Mouse (Mus musculus) midbrain, embryonic 12.5 days (tissue): ENCODE data around the gene Kxd1. TPM values are rescaled to one million over a fixed set of nuclear protein-coding genes. Genes with fewer than 3 reads are reported as not detected.
"Not testable (repeated sequence)": the region's sequence is repeated elsewhere in the genome, so short reads cannot be mapped to it uniquely, and the experiment has no call there.

Experiments used
- ATAC-seq: fragments of 200-750 bp; cut with Nextera tagmentation; 2 replicates; pipeline ENCODE4 v1.8.0; 2017; ENCODE audit warnings: low read depth, moderate TSS enrichment, moderate library complexity; ENCODE audit not compliant: low FRiP score
- H3K27ac ChIP-seq: fragments of 300-500 bp; sonication (generic); replicated peaks from 2 replicates; pipeline ENCODE4 v1.5.1; 2016; ENCODE audit warnings: mild to moderate bottlenecking
- H3K27me3 ChIP-seq: fragments of 300-500 bp; sonication (generic); 2 replicates; pipeline ENCODE4 v1.6.1; 2016; ENCODE audit warnings: mild to moderate bottlenecking
- H3K36me3 ChIP-seq: fragments of 300-500 bp; sonication (generic); 2 replicates; pipeline ENCODE4 v1.6.1; 2016
- H3K4me1 ChIP-seq: fragments of 300-500 bp; sonication (generic); 2 replicates; pipeline ENCODE4 v1.6.1; 2016
- H3K4me2 ChIP-seq: fragments of 300-500 bp; sonication (generic); replicated peaks from 2 replicates; pipeline ENCODE4 v1.6.1; 2016; ENCODE audit warnings: mild to moderate bottlenecking, moderate library complexity
- H3K4me3 ChIP-seq: fragments of 300-500 bp; sonication (generic); 2 replicates; pipeline ENCODE4 v1.5.1; 2016; ENCODE audit warnings: mild to moderate bottlenecking
- H3K9ac ChIP-seq: fragments of 300-500 bp; sonication (generic); replicated peaks from 2 replicates; pipeline ENCODE4 v1.6.1; 2016; ENCODE audit warnings: mild to moderate bottlenecking, moderate library complexity
- H3K9me3 ChIP-seq: fragments of 300-500 bp; sonication (generic); 2 replicates; pipeline ENCODE4 v1.6.1; 2016; ENCODE audit warnings: mild to moderate bottlenecking
- WGBS: fragments of 180-500 bp; shearing (Covaris S2); methylation state at CpG from one replicate; pipeline ENCODE4 v1.1.7; 2016; 5-methylcytosine and 5-hydroxymethylcytosine counted together
- polyA plus RNA-seq: library from polyadenylated mRNA; unstranded; fragments of >200 nt; fragmentation: Nextera tagmentation; extraction: Ambion mirVana; gene quantifications from 2 replicates; pipeline ENCODE4 v1.2.1, GENCODE M21; 2016

Kxd1 gene
- polyA plus RNA-seq, 1 experiment from 2014 or later = 52.1 TPM

- peaks cover 26% of the 10 kb centered on the region for H3K4me1 ChIP-seq
- H3K27ac ChIP-seq = peak overlapping the region; percentile 91
- WGBS = 38% methylated on average over 13 of the region's 13 CpGs
- peaks cover 39% of the 10 kb centered on the region for H3K36me3 ChIP-seq
- H3K27me3 ChIP-seq = no peaks in the 10 kb centered on the region
- H3K4me2 ChIP-seq = peak overlapping the region; percentile 65
- peak overlapping the region; percentile 84 for H3K4me3 ChIP-seq
- no peaks in the 10 kb centered on the region for H3K9me3 ChIP-seq
- H3K9ac ChIP-seq = peak overlapping the region; percentile 93
- no peak for ATAC-seq
Observed at GRCm38 (mm10) chr8:70528182-70528797, 534 bp upstream of the Kxd1 start.

- peak overlapping the region; percentile 93 for H3K9ac ChIP-seq
- peak overlapping the region; percentile 84 for H3K4me3 ChIP-seq
- H3K9me3 ChIP-seq = no peaks in the 10 kb centered on the region
- H3K27me3 ChIP-seq = no peaks in the 10 kb centered on the region
- peak overlapping the region; percentile 65 for H3K4me2 ChIP-seq
- peaks cover 27% of the 10 kb centered on the region for H3K36me3 ChIP-seq
- whole genome bisulfite sequencing = 5% methylated on average over 8 of the region's 8 CpGs
- H3K27ac ChIP-seq = peak overlapping the region; percentile 91; the same call in 1 of the 2 replicates
- ATAC-seq = no peak
- peaks cover 31% of the 10 kb centered on the region for H3K4me1 ChIP-seq
Observed at GRCm38 (mm10) chr8:70527111-70527511, 645 bp downstream of the Kxd1 start.

DNA sequence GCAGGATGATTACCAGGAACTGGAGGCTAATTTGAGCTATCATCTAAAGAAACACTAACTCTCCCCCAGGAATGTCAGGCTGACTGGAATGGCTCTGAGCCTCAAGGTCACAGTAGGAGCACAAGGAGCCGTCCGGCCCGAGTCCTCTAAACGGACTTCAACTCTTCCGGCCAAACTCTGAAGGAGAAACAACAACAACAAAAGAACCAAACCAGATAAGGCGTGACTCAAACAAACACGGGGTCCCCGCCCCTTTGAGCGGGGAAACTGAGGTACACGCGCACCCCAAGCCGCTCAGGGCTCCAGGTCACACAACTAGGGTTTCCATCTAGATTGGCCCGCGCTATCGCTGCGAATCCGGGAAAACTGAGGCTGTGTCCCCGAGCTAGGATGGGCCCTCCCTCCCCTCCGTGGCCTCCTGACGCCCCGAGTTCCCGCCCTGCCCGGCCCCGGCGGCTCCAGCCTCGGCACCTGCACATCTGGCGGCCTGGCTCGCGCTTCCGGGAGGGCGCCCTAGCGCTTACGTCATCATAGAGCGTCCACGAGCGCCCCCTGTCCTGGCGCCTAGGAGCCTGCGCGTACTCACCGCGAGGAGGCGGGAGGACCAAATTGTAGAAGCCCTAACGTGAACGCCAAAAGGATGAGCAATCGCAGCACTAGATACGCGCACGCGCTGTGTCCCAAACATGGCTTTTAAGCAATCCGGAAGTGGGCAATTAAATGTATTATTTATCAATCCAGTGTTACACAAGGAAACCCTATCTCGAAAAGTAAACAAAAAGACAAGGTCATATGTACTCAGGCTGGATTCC lies 5.0 kb downstream of the Kxd1 start:
- under 1% methylated on average over 51 of the region's 51 CpGs for WGBS
- peaks cover 21% of the 10 kb centered on the region for H3K4me1 ChIP-seq
- peaks cover 18% of the 10 kb centered on the region for H3K36me3 ChIP-seq
- H3K27me3 ChIP-seq = no peaks in the 10 kb centered on the region
- peak overlapping the region; percentile 83 for H3K27ac ChIP-seq
- peak; percentile 83 for ATAC-seq
- H3K4me2 ChIP-seq = peak overlapping the region; percentile 67
- peak overlapping the region; percentile 87 for H3K9ac ChIP-seq
- peak overlapping the region; percentile 78 for H3K4me3 ChIP-seq
- no peaks in the 10 kb centered on the region for H3K9me3 ChIP-seq

DNA sequence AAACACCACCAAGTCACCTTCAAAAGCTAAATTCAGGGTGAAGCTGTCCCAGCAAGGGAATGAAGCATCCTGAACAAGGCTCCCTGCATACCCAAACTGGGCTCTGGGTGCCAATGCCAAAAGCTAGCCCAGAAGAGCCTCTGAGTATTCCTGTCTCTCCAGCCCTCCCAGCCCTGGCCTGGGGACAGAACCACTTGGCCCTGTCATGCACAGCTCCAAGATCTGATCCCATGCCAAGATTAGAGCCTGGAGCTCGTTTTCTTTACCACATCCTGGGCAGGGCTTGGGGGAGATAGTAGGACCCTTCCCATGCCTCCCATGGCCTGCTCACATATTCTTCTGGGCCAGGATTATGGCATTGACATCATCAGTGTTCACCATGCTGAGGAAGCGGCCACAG lies 8.2 kb downstream of the Kxd1 start:
- no peak for ATAC-seq
- Histone ChIP-seq H3K4me3 (no peak overlapping the region), H3K9ac (no peak overlapping the region), H3K4me2 (no peak overlapping the region), H3K27me3 (no peaks in the 10 kb centered on the region), H3K4me1 (peaks cover 12% of the 10 kb centered on the region), H3K9me3 (no peaks in the 10 kb centered on the region), H3K36me3 (peaks cover 29% of the 10 kb centered on the region), H3K27ac (no peak overlapping the region)
- 76% methylated on average over 2 of the region's 2 CpGs for WGBS

DNA sequence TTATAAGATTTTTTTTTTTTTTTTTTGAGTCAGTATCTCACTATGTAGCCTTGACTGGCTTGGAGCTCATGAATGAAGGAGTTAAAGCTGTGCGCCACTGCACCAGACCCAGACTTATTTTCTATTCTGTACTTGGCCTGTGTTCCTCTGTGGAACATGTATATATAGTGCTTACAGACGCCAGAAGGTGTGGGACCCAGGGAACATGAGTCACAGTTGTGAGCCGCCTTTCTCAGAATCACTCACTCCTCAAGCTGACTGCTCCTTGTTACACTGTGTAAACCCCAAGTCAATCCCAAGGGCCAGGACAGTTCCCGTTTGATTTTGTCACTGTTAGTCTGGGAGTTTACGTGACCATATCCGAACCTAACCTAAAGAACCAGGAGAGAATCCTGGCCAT lies 8.7 kb downstream of the Kxd1 start:
- no peak for ATAC-seq
- Histone ChIP-seq H3K27ac (no peak overlapping the region), H3K4me1 (peaks cover 12% of the 10 kb centered on the region), H3K36me3 (peaks cover 33% of the 10 kb centered on the region), H3K9ac (no peak overlapping the region), H3K4me2 (no peak overlapping the region), H3K4me3 (no peak overlapping the region), H3K27me3 (no peaks in the 10 kb centered on the region), H3K9me3 (no peaks in the 10 kb centered on the region)
- 94% methylated on average over 6 of the region's 6 CpGs for WGBS

DNA sequence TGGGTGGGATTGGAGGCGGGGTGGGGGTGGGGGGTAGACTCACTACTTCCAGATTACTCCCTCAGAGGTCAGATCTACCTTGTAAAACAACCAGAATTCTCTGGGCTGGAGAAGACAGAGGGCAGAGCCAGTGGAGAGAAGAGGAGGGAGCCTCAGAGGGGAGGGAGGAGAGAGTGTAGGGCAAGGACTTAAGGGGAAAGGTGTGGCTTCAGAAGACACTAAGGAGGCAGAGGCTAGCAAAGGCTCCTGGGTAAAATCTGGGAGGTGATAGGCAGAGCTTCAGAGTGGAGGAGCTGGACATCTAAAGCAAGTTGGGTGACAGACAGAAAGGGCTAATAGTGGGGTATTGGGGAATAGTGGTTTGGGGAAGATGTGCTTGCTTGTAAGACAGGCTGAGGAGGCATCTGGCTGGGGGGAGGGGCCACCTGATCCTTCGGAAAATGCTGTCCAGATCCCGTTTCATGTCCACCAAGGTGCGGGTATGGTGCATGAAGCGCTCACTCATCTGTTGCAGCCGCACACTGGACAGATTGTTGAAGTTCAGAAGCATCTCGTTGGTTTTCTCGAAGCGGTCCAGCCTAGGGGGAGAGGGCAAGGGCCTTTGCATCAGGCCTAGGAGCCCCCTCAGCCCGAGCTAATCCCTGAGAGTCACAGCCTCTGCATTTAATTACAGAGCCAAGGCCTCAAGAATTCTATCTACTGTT lies 9.7 kb downstream of the Kxd1 start:
- Histone ChIP-seq H3K36me3 (peaks cover 40% of the 10 kb centered on the region), H3K4me3 (no peak overlapping the region), H3K9ac (no peak overlapping the region), H3K9me3 (no peaks in the 10 kb centered on the region), H3K4me2 (no peak overlapping the region), H3K4me1 (peaks cover 9% of the 10 kb centered on the region), H3K27ac (no peak overlapping the region), H3K27me3 (no peaks in the 10 kb centered on the region)
- no peak for ATAC-seq
- WGBS = 66% methylated on average over 10 of the region's 10 CpGs

DNA sequence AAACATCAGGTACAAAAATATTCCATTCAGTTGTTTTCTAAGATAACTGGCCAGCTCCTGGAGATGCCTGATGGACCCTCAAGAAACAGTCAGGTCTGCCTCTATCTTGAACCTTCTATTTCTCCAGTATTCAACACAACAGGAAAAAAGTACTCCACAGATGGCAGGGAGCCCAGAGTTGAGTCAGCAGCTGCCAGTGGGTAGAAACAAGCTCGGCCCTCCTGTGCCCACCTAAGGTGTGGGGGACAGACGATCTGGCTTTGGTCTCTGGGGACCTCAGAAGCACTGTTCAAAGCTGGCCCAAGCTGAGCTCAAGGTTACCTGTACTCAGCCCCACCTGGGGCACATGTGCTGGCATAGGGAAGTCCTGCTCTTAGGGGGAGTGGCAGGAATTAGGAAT lies 14.3 kb downstream of the Kxd1 start:
- Histone ChIP-seq H3K4me1 (peaks cover 18% of the 10 kb centered on the region), H3K4me3 (no peak overlapping the region), H3K9ac (no peak overlapping the region), H3K9me3 (no peaks in the 10 kb centered on the region), H3K4me2 (no peak overlapping the region), H3K36me3 (peaks cover 45% of the 10 kb centered on the region), H3K27ac (no peak overlapping the region), H3K27me3 (no peaks in the 10 kb centered on the region)
- ATAC-seq = no peak
- WGBS = 83% methylated on average over 2 of the region's 2 CpGs

DNA sequence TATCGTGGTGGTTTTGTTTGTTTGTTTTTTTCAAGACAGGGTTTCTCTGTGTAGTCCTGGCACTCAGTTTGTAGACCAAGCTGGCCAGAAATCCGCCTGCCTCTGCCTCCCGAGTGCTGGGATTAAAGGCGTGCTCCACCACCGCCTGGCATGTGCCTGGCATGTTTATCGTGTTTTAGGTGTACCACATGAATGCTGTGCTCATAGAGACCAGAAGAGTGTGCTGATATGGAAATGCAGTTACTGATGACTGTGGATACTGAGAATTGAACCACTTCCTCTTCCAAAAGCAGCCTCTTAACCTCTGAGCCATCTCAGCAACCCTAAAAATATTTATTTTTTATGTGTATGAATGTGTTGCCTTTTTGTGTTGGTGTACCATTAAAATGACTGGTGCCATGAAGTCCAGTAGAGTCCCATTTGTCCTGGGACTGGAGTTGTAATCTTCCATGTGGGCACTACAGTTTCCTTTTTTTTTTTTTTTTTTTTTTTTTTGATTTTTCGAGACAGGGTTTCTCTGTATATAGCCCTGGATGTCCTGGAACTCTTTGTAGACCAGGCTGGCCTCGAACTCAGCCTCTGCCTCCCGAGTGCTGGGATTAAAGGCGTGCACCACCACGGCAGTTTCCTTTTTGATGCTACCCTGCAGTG lies 15.4 kb downstream of the Kxd1 start:
- H3K27ac ChIP-seq = no peak overlapping the region
- no peak overlapping the region for H3K4me3 ChIP-seq
- H3K4me1 ChIP-seq = peaks cover 19% of the 10 kb centered on the region
- H3K9ac ChIP-seq = no peak overlapping the region
- 95% methylated on average over 11 of the region's 11 CpGs for WGBS
- no peak for ATAC-seq
- H3K9me3 ChIP-seq = no peaks in the 10 kb centered on the region
- no peaks in the 10 kb centered on the region for H3K27me3 ChIP-seq
- no peak overlapping the region for H3K4me2 ChIP-seq
- peaks cover 50% of the 10 kb centered on the region for H3K36me3 ChIP-seq

- H3K4me3 ChIP-seq = no peak overlapping the region
- no peak overlapping the region for H3K9ac ChIP-seq
- peaks cover 56% of the 10 kb centered on the region for H3K36me3 ChIP-seq
- H3K27me3 ChIP-seq = no peaks in the 10 kb centered on the region
- H3K27ac ChIP-seq = no peak overlapping the region
- no peak for ATAC-seq
- peak overlapping the region; percentile 99; the same call in 1 of the 2 replicates for H3K4me2 ChIP-seq
- H3K9me3 ChIP-seq = no peaks in the 10 kb centered on the region
- H3K4me1 ChIP-seq = peaks cover 22% of the 10 kb centered on the region
- WGBS = 91% methylated on average over 2 of the region's 2 CpGs
Observed at GRCm38 (mm10) chr8:70511770-70512169, 16.0 kb downstream of the Kxd1 start.

DNA sequence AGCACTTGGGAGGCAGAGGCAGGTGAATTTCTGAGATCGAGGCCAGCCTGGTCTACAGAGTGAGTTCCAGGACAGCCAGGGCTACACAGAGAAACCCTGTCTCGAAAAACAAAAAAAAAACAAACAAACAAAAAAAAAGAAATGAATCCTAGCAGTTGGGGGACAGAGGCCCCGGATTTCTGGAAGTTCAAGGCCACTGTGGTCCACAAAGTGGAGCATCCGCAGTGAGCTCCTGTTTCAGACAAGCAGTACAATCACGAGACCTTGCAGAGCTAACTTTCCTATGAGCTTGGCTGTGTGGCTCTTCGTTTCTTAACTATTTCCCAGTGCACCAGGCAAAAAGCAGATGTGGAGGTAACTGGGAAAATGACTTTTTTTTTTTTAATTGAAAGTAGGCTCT lies 16.6 kb downstream of the Kxd1 start:
- H3K9ac ChIP-seq = peak overlapping the region; percentile 98
- not testable (repeated sequence) for ATAC-seq, H3K27me3 ChIP-seq, H3K9me3 ChIP-seq
- peak overlapping the region; percentile 99 for H3K4me2 ChIP-seq
- H3K36me3 ChIP-seq = peaks cover 51% of the 10 kb centered on the region
- peaks cover 24% of the 10 kb centered on the region for H3K4me1 ChIP-seq
- H3K27ac ChIP-seq = peak overlapping the region; percentile 95
- 89% methylated on average over 6 of the region's 6 CpGs for WGBS
- peak overlapping the region; percentile 97 for H3K4me3 ChIP-seq

- ATAC-seq = peak; percentile 83
- Histone ChIP-seq H3K27ac (peak within 1 kb of the TSS; percentile 95), H3K9ac (peak within 1 kb of the TSS; percentile 98), H3K4me3 (peak within 1 kb of the TSS; percentile 97), H3K36me3 (peaks cover 48% of the 10 kb centered on the region), H3K4me1 (peaks cover 31% of the 10 kb centered on the region), H3K9me3 (no peaks in the 10 kb centered on the region), H3K4me2 (peak within 1 kb of the TSS; percentile 99), H3K27me3 (no peaks in the 10 kb centered on the region)
- WGBS = 1% methylated on average over 74 of the region's 74 CpGs
Observed at GRCm38 (mm10) chr8:70510228-70510915, 17.4 kb downstream of the Kxd1 start, which contains the start of gene Uba52. TSS of gene Uba52 (minus strand) at chr8:70510801.
